Mouse (Mus musculus): Measurements from ENCODE around the gene Xpr1. TPM values are rescaled to one million over a fixed set of nuclear protein-coding genes. Genes with fewer than 3 reads are reported as not detected.

Gene Xpr1
- polyA plus RNA-seq, 1 experiment from 2014 or later, result 7.2 TPM

DNA sequence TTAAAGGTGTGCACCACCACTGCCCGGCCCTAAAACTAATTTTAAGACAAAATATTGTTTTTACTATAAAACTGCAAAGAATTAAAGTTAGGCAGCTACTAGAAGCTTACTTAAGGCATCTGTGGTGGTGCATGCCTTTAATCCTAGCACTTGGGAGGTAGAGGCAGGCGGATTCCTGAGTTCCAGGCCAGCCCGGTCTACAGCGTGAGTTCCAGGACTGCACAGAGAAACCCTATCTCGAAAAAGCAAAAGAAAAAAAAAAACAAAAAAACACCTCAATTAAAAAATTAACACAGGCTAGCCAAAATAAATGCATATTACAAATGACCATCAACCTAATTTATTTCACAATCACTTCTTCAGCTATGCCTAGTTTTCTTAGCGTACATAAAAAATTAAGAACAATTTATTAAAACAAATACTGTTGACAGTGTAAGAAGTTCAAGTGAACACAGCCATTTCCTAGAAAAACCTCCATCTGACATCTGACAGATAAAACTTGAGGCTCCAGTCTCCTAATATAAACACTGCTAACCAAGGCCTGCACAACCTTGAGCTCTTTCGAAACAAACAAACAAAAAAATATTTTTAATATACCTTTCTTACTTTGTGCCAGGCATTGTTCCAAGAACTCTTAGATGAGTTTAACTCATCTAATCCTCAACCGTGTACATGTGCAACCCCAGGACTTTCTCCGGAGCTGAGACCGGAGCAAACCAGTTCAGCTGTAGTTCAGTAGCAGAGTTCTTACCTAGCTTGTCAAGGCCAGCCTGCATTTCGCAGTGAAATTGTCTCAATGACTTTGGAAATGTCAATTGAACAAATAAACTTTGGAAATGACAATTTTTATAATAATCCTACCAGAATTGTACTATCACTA lies 9.3 kb downstream of the Xpr1 start:
- no peak for DNase-seq (ENCODE audit: low spot score)

DNA sequence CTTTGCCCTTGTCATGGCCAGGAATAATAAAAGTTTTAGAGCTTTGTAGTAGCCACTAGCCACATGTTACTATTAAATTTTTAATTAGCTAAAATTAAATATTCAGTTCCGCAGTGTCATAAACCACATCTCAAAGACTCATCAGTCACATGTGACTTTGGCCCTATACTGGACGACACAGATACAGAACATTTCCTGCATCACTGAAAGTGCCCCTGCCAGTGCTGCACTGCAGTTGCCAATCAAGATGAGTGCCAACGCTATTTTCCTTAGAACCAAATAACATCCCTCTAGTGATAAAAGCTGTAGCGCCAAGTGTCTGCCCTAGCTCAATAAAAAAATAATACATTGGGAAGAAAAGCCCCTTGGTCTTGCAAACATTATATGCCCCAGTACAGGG lies 17.2 kb downstream of the Xpr1 start:
- DNase-seq (ENCODE audit: low spot score), result no peak

GRCm38 (mm10) chr1:155394829-155395228 lies 22.4 kb downstream of the Xpr1 start:
- peak; percentile 74 for DNase-seq (ENCODE audit: low spot score)

- DNase-seq (ENCODE audit: low spot score), result no peak
Measured at GRCm38 (mm10) chr1:155394021-155394420, 23.2 kb downstream of the Xpr1 start.

GRCm38 (mm10) chr1:155392825-155393224 lies 24.4 kb downstream of the Xpr1 start:
- DNase-seq (ENCODE audit: low spot score), result no peak

- DNase-seq (ENCODE audit: low spot score), result peak; percentile 8
Measured at GRCm38 (mm10) chr1:155391537-155391936, 25.7 kb downstream of the Xpr1 start.

DNA sequence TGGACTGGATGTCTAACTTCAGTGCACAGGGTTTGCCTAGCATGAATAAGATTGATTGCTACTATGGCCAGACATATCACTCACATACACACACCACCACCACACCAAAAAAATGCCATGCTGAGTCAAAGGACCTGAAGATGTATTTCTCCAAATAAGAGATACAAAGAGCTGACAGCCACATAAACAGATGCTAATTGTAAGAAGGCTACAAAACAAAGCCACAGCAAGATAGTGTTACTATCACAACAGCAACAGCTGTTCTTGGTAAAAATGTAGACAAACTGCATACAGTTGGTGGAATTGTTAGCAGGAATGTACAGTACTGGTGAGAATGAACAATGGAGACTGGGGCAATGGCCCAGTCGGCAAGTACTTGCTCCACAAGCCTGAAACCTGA lies 28.8 kb downstream of the Xpr1 start:
- DNase-seq (ENCODE audit: low spot score), result no peak

DNA sequence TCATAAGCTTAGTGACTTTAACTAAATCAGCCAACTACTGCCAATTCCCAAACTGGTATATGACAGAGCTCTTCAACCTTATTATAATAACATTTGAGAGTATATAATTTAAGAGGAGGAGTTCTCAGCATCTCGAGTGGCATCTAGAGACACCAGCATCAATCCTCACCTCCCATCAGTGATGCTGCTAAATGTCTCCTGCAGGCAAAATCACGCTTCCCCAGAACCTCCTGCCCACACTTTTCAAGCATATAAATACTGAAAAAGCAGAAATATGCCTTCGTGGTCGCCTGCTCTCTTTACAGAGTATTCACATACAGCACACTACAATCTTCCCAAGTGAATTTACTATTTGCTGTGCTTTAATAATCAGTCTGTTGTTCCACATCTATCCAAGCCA lies 30.7 kb downstream of the Xpr1 start:
- DNase-seq (ENCODE audit: low spot score), result no peak

- no peak for DNase-seq (ENCODE audit: low spot score)
Measured at GRCm38 (mm10) chr1:155383319-155384302, 33.6 kb downstream of the Xpr1 start.

- no peak for DNase-seq (ENCODE audit: low spot score)
Measured at GRCm38 (mm10) chr1:155381931-155382330, 35.3 kb downstream of the Xpr1 start.

DNA sequence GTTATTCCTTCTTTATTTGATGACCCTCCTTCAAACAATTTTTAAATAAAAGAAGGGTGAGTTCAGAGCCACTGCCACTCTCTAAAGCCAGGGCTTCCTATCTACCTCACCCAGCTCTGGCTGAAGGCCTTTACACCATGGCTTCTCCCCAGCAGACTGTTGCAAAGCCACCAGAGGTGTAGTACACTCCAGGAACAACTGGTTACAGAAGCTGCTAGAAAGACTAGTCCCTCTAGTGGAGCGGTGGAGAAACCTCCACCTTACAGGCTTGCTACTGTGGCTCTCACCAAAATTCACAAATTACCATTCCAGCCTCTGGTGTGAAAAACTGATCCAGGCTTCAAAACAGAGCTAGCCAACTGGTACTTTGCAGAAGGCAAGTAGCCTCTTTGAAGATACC lies 37.9 kb downstream of the Xpr1 start:
- DNase-seq (ENCODE audit: low spot score), result no peak

DNA sequence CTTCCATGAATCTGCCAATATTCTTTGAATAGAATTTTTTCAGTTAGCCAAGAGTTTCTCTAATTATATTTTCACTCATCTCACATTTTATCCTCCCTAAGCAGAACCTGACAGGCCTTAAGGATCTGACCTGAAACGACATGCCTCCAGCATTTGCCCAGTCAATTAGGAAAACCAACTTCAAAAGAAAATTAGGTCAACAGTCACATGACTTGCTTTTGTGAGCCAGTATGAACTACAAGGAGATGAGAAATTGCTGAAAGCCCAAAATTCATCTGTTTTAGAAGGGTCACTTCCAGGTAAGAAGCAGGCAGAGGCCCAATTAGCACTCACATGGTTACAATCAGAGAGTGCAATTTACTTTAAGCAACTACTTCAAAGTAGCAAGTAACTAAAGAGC lies 44.4 kb downstream of the Xpr1 start:
- DNase-seq (ENCODE audit: low spot score), result no peak

DNA sequence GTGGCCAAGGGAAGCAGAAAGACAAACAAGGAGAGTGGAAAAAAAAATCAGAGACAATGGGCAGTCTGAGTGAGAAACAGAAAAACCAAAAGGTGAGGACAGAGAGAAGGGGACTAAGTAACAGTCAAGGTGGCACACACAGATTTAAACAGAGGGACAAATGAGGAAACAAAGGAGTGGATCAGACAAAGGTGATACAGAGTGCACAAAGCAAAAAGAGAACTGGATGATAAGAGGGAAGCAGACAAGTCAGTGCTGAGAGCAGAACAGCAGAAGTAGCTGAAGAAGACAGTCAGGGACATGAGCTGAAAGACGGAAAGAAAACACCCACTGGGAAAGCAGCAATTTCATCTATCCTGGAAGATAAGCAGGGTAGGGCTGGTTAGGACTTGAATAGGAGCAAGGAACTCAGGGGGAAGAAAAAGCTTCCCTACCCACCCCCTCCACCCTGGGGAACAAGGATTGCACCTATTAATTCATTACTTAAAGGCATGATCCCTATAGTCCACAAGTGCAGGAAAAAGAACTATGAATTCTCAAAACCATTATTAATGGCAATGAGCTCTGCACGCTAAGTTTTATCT lies 47.0 kb downstream of the Xpr1 start:
- DNase-seq (ENCODE audit: low spot score), result no peak

DNA sequence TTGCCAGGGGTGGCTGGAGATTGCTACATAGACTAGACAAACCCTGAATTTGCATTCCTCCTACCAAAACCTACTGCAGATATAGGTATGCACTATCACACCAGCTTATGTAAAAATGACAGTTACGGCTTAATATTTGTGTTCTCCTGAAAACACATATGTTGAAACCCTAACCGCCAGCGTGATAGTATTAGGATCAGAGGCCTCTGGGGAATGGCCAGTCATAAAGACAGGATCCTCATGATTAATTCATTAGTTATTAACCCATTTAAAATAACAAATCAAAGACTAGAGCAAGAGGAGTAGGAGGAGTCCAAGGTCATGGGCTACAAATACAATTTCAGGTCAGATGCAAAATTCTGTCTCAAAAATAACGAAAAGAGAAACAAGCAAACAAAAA lies 50.8 kb downstream of the Xpr1 start:
- DNase-seq (ENCODE audit: low spot score), result no peak

GRCm38 (mm10) chr1:155361502-155362126 lies 55.6 kb downstream of the Xpr1 start:
- peak; percentile 12 for DNase-seq (ENCODE audit: low spot score)

GRCm38 (mm10) chr1:155353096-155353495 lies 64.1 kb downstream of the Xpr1 start:
- no peak for DNase-seq (ENCODE audit: low spot score)

DNA sequence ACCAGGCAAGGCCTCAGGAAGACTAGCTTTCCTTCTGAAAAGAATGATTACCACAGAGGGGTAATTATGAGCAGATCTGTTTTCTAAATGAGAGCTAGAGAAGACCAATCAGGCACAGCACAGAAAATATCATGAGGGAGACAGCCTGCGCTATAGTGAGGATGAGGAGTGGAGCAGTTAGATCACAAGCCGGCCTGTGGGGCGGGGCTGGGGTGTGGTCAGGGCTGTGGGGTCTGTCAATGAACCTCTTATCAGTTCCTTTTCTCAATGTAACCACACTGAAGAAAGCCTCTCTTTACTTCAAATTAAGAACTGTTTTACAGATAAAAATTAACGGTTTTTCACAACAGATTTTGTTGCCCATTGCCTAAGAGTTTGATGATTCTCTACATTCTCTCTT lies 65.7 kb downstream of the Xpr1 start:
- DNase-seq (ENCODE audit: low spot score), result no peak

DNA sequence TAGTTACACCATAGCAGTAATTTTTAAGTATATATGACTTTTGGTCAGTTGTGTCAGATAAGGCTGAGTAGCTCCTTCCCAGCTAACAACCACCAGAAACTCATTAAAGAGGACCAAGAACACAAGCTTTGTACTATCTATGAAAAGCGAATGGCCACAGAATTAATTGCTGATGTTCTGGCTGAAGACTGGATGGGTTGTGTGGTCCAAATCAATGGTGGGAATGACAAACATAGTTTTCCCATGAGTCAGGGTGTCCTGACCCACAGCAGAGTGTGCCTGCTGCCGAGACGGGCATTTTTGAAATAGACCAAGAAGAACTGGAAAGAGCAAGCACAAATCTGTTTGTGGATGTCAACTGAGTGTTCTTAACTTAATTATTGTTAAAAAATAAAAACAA lies 68.7 kb downstream of the Xpr1 start:
- DNase-seq (ENCODE audit: low spot score), result no peak

- no peak for DNase-seq (ENCODE audit: low spot score)
Measured at GRCm38 (mm10) chr1:155347339-155347738, 69.9 kb downstream of the Xpr1 start.

DNA sequence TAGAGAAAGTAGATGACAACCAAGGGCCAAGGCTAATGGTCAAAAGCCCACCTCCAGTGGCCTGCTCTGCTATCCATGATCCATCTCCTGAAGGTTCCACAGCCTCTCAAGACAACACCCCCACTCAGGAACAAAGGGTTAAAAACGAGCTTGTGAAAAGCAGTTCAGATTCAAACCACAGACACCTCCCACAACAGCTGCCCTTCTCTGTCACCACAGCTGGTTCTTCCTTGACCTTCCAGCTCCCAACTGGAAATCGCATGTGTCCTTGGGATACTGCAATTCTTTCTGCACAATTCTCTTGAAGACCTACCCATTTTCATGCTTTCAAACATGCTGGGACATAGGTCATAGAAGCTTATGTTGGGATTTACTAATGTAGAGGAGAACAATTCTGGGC lies 73.2 kb downstream of the Xpr1 start:
- DNase-seq (ENCODE audit: low spot score), result no peak

DNA sequence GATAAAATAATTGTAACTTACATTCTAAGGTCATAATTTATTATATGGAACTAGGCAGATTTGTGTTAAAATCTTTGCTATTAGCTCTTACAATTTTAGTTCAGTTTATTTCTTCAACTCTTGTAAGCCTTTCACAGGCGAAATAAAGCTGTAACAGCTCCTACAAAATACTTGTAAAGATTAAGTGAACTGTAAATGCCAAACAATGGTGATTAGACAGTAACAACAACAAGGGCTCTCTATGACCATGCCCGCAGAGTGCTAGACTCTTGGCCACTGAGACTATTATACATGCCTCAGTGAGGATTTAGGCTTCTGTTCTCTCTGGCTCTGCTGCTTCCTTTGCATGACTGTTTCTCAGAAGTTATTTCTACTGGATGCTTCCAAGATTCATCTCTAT lies 77.6 kb downstream of the Xpr1 start:
- no peak for DNase-seq (ENCODE audit: low spot score)

Data from thymus, postnatal 0 days (tissue).